Mouse (Mus musculus) adrenal gland, postnatal 36 days (tissue): ENCODE measurements around the gene Elobl. TPM values are rescaled to one million over a fixed set of nuclear protein-coding genes. Genes with fewer than 3 reads are reported as not detected.
A peak's percentile ranks its signal among the peaks of the same experiment; 100 is the strongest.
"Not testable (repeated sequence)": the region's sequence is repeated elsewhere in the genome, so short reads cannot be mapped to it uniquely, and the experiment has no call there.

Source experiments
- DNase-seq, 2 experiments: peaks; one replicate each; pipeline ENCODE4 v3.0.0; 2021; ENCODE audit warnings: mixed read lengths in 1 of 2
- long read RNA-seq, 2 experiments: library from polyadenylated mRNA; stranded (forward); transcript quantifications; one replicate each; pipeline ENCODE4 v2.0.0; 2021; ENCODE audit warnings: borderline sequencing depth in 2 of 2
- total RNA-seq, 2 experiments: library from RNA; stranded (reverse); gene quantifications; 2 replicates each; pipeline ENCODE4 v1.2.3; 2021

Gene Elobl
- not detected for total RNA-seq
- long read RNA-seq, experiment 1: 0 reads
- long read RNA-seq, experiment 2: 0 reads

GRCm38 (mm10) chr11:88966881-88967361 lies at the start of gene Elobl:
Elobl (minus strand) TSS chr11:88966931.
- DNase-seq: no peak

- no peak for DNase-seq
Observed at GRCm38 (mm10) chr11:89012241-89012640, 45.5 kb upstream of the Elobl start.

DNA sequence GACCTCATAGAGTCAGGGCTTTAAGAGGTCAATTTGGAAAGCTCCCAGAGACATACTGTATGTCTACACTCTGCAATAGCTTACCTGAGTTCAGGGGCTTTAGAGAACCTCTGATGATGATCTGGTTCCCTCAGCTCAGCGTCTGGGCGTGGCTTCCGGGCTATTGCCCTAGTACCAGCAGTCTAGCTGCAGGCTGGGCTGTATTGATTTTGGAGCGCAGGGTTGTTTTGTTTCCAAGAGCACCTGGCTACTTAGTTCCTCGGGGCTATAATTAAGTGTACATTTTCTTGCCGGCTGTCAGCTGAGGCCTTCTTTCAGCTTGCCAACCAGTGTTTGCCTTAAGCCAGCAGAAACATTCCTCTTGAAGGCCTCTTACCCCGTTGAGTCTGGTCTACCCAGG lies 42.8 kb upstream of the Elobl start:
- DNase-seq: no peak

DNA sequence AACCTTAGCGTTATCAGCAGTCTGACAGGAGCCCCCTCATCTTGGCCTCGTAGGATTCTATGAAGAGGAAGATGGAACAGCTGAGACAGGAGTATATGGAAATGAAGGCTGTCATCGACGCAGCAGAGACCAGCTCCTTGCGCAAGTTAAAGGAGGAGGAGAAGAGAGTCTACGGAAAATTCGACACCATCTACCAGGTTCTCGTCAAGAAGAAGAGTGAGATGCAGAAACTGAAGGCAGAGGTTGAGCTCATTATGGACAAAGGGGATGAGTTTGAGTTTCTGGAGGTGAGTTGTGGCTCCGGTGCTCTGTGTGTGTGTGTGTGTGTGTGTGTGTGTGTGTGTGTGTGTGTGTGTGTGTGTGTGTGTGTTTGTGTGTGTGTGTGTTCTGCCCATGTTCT lies 42.3 kb upstream of the Elobl start:
- DNase-seq: no peak

GRCm38 (mm10) chr11:89007582-89007981 lies 40.9 kb upstream of the Elobl start:
- DNase-seq: no peak

DNA sequence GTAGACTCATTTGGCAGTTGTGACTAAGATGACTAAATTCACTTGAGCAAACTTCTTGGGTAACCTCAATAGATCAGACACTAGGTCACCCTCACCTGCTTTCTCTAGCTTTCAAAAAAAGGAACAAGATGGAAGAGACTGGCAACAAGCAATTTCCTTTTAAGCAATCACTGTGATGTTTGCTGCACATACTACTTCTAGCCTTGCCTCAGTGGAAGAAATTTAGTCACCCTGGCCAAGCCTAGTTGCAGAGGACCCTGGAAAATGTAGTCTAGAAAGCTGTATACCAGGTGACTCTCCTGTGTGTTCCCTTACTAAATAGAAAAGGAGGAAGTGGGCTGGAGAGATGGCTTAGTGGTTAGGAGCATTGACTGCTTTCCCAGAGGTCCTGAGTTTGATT lies 39.7 kb upstream of the Elobl start:
- no peak for DNase-seq

DNA sequence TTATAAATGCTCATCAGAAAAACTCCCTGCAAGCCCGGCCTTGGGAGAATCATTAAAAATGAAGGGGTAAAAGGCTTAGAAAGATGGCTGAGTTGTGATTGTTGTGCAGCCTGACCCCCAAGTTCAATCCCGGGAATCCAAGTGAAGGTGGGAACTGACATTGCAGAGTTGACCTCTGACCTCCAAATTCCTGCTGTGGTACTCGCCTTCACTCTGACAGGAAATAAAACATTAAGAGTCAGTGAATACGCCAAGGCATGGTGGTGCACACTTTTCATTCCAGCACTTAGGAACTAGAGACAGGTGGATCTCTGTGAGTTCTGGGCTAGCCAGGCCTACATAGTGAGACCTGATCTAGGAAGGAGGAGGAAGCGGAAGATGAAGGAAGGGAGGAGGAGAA lies 38.7 kb upstream of the Elobl start:
- DNase-seq: no peak

- peak; percentile 66 to 78 for DNase-seq
Observed at GRCm38 (mm10) chr11:89003726-89004125, 37.0 kb upstream of the Elobl start.

GRCm38 (mm10) chr11:89003078-89003477 lies 36.3 kb upstream of the Elobl start:
- peak; percentile 77 to 79 for DNase-seq

DNA sequence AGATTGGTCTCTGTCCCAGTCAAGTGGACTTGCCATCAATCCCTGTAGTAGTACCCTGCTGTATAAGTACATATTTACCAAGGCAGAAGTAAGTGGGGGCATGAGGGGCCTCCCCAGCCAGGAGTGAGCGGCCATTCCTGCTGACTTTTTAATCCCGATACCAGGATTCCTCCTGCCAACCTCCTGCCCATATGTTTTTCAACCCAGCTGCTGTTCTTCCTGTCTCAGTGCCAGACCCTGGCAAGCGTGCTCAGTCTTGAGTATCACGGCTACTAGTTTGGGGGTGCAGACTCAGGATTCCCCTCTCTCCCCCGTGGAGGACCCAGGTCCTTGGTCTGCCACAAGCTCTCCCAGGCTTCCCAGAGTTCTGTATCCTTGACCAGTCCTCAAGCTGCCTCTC lies 35.9 kb upstream of the Elobl start:
- DNase-seq: peak in 1 of 2 experiments; percentile 41

- DNase-seq: peak in 1 of 2 experiments; percentile 31
Observed at GRCm38 (mm10) chr11:89002068-89002467, 35.3 kb upstream of the Elobl start.

GRCm38 (mm10) chr11:89001569-89001968 lies 34.8 kb upstream of the Elobl start:
- peak in 1 of 2 experiments; percentile 20 for DNase-seq

GRCm38 (mm10) chr11:89000527-89000819 lies 33.7 kb upstream of the Elobl start:
- DNase-seq: no peak

GRCm38 (mm10) chr11:88999723-89000526 lies 33.2 kb upstream of the Elobl start:
- no peak for DNase-seq

GRCm38 (mm10) chr11:88998974-88999722 lies 32.4 kb upstream of the Elobl start, which contains the start of gene Trim25:
Trim25 (plus strand) TSS chr11:88999376.
- DNase-seq: peak; percentile 97 to 98

DNA sequence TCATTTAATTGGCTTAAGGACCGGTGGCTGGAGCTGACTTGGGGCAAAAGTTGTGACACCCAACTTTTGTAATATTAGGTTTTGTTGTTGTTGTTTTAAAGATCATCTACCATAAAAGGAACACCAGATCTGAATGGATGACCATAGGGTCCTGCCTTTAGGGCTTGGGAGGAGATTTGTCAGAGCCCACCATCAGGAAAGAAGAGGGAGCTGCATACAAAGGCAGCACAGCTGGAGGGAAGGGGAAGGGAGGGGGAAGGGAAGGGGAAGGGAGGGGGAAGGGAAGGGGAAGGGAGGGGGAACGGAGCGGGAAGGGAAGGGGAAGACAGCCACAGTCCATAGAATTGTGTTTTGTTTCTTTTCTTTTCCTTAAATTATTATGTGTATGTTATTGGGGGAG lies 31.7 kb upstream of the Elobl start:
- no peak for DNase-seq

GRCm38 (mm10) chr11:88997343-88997742 lies 30.6 kb upstream of the Elobl start:
- DNase-seq: not testable (repeated sequence)

DNA sequence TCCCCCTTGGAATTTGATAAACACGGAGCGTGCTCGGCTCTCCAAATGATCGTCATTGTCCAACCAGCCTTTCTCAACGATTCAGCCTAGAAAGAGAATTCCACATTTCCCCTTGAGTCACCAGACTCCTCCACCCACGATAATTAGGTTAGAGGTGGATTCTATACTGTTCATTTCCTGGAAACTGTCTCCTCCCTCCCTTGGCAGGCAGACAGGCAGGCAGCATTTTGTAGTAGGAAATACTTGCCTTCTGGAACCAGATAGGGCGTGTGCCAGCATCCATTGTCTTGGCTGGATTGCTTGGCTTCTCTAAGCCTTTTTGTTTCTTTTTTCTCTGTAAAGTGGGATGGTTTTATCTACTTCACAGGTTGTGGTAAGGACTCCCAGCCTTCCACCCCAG lies 29.7 kb upstream of the Elobl start:
- DNase-seq: no peak

GRCm38 (mm10) chr11:88995616-88996015 lies 28.9 kb upstream of the Elobl start:
- DNase-seq: no peak

DNA sequence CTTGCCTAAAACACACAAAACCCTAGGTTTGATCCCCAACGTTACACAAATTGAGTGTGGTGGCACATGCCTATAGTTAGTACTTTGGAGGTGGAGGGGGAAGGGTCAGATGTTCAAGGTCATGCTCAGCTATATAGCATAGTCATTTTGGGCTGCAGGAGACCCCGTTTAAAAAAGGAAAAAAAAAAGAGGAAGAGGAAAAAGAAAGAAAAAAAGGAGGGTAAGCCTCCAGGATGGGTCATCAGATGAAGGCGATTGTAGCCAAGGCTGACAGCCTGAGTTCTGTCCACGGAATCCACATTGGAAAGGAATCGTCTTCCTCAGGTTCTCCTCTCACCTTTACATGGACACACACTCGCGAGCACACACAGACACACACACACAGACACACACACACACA lies 27.8 kb upstream of the Elobl start:
- no peak for DNase-seq

DNA sequence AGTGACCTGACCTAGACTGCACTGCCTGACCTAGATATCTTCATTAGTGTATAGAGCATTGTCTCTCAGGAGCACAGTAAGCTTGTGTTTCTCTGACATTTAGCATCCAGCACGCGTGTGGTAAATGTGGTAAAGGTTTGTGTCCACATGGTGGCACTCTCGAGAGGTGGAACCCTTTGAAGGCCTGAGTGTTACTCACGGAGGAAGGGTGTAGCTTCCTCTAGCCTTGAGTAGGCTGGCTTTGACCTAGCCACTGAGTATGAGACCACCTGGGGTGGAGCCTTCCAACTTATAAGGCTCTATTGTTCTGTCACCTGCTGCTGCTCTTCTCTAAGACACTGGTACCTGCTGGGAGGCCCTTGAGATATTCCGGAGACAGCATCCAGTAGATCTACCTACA lies 26.9 kb upstream of the Elobl start:
- peak; percentile 77 to 79 for DNase-seq

DNA sequence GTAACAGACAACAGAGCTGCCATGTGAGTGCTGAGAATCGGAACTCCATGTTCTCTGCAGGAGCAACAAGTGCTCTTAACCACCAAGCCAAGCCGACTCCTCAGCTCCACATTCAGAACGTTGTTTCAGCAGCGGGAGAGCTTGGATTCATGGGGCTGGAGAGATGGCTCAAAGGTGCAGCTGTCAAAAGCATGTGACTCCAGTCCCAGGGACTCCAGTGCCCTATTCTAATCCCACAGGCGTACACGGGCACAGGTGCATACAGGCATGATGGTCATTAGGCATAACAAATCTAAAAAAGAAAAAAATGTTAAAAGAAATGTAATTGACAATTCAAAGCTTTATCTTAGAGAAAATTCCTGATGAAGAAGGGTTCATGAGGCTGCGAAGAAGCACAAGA lies 26.5 kb upstream of the Elobl start:
- DNase-seq: no peak

DNA sequence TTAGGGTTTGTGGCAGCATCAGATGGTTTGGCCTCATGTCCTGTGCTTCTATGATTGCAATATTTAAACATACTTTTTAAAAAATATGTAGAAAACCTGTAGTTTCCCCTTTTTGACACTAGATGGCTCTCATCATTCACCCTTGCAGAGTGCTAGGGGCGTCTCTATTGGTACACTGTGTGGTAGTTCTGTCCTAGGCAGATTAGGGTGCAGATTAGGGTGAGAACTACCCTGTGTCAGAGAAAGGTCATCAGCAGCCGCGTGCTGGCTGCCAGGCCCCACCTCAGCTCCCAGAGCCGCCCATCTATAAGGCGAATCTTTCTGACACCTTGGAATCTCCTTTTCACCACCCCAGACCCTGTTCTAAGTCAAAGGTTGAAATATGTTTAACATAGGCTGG lies 22.8 kb upstream of the Elobl start:
- no peak for DNase-seq
